Mouse (Mus musculus): ENCODE results near the gene Mycbpap.

Gene Mycbpap

DNA sequence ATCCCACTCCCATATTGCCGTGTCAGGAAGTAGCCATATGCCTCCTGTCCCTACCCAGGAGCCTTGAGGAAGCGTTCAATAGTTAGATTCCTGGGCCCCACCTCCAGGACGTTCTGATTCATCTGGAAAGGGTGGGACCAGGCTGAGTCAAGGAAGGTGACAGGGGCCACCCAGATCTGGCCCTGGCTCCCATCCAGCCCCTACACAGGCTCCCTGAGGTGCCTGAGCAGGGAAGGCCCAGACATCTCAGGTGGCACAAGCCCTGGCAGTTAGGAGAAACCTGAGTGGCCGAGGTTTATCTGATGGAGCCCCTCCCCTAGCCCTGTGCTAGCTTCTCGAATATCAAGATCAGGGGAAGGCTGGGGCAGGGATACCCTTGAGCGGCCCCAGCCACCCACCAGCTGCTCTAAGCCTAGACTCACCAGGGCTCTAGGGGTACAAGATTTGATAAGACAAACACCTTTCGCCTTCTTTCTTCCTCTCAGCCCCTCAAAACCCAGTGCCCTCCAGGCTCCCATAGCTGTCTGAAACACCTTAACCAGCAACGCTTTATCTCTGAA is 17.3 kb upstream of the Mycbpap start:
- in situ Hi-C loops (cut with MboI; ENCODE audit: low sequenced_read_pairs), result no loop called here

GRCm38 (mm10) chr11:94533171-94533570 is 11.6 kb upstream of the Mycbpap start:
- in situ Hi-C loops (cut with MboI; ENCODE audit: low sequenced_read_pairs), result no loop called here

DNA sequence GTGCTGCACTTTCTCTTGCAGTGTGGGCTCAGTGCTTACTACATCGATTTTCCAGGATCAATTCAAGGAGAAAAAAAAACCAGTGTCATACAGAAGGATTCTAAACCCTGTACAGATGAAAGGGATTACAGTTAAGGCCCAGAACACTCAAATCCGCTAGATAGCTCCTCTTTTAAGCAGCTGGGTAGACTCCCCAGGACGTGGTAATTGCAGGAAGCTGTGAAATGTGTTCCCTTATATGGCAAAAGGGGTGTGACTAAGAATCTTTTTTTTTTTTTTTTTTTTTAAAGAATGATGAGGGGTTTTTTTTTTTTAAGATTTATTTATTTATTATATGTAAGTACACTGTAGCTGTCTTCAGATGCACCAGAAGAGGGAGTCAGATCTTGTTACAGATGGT is 7.3 kb upstream of the Mycbpap start:
- in situ Hi-C loops (cut with MboI; ENCODE audit: low sequenced_read_pairs), result no loop called here

GRCm38 (mm10) chr11:94526171-94526879 is 4.8 kb upstream of the Mycbpap start:
- in situ Hi-C loops (cut with MboI; ENCODE audit: low sequenced_read_pairs), result no loop called here

GRCm38 (mm10) chr11:94513452-94513851 is 8.1 kb downstream of the Mycbpap start:
- in situ Hi-C loops (cut with MboI; ENCODE audit: low sequenced_read_pairs), result no loop called here

- in situ Hi-C loops (cut with MboI; ENCODE audit: low sequenced_read_pairs), result no loop called here
These were observed 12.6 kb downstream of the Mycbpap start for GRCm38 (mm10) chr11:94508976-94509375.

DNA sequence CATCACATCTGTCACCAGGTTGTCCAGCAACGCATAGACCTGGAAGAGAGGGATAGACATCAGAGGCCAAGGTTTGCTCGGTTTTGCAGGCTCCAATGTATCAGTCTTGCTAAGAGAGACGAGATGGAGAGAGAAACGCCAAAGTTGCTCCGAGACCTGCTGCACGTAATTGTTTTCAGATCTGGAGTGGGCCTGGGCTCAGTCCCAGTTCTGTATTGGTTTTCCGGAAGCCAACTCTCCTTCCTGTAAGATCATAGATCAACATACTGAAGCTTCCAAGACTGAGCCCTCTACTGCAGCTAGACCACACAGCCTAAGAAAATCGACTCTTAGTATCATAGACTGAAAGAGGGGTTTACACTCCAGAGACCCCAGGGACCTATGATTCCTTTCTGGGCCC is 20.1 kb downstream of the Mycbpap start:
- in situ Hi-C loops (cut with MboI; ENCODE audit: low sequenced_read_pairs), result no loop called here

DNA sequence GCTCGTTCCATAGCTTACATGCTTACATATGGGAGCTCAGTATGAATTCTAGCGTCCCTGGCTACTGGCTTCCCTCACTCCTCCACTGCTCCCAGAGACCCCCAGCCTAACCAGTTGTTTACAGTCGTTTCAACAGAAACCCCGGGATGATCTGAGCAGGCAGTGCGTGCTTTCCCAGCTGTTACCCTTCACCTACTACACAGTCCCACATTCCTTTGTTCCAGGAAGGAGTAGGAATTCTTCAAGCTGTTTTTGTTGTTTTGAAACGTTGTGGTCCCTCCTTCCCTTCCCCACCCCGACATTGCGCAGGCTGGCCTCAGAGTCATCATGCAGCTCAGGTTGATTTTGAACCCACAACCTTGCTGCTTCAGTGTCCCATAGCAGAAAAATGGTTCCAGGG is 21.2 kb downstream of the Mycbpap start:
- in situ Hi-C loops (cut with MboI; ENCODE audit: low sequenced_read_pairs), result no loop called here

- in situ Hi-C loops (cut with MboI; ENCODE audit: low sequenced_read_pairs), result no loop called here
These were observed 21.8 kb downstream of the Mycbpap start, which contains the start of gene Epn3 for GRCm38 (mm10) chr11:94499661-94500152. Gene Epn3 (minus strand): TSS chr11:94499974.

DNA sequence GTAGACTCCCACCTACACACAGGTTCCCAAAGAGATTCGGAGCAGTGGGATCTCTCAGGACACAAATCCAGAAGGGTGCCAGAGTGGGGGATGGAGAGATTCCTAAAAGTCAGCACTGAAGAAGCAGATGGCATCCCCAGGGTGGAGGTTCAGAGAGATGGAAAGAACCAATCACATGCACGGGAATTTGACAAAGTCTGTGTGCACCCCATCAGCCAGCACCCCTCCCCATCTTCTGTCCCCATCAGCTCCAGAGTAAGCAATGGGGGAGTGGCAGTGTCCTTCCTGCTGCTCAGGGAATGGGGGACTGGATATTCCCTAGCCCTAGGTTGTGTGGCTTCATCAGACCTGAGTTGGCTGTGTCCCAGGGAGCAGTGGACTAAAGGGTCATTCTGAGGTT is 22.5 kb downstream of the Mycbpap start:
- in situ Hi-C loops (cut with MboI; ENCODE audit: low sequenced_read_pairs), result no loop called here

DNA sequence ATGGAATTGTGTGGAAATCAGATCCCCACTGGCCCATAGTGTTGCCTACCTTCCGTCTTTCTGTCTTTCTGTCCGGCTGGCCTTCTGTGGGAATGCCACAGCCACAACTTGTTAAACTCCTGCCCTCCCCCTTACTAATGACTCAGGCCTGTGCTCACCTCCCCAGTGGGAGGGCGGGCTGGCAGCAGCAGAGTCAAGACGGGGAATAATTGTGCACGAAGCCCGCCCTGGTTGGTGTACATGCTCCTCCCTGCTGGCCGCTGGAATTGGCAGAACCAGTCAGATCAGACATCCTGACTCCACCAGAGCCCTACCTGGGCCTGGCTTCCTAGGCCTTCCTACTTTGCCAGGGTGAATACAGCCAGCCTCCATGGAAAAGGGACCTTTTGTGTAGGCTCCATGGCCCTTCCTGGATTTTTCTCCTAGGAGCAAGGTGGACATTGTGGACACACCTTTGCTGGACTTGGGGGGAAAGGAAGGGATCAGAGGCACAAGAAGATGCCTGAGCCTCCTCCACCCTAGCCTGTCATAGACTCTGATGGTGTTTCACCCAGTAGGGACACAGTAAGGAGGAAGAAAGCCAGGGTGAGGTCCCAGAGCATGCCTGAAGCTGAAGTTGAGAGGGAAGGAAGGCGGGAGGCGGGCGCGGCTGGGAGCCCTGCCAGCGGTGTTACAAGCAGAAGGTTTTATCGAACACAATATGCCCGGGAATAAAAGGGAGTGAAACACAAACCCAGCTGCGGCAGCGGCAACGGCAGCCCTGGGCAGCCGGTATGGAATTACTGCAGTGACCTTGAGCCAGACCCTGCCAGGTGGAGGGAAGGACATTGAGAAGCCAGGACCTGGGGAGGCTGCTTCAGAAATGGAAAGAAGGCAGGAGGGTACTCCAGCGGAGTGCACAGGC is 23.2 kb downstream of the Mycbpap start:
- in situ Hi-C loops (cut with MboI; ENCODE audit: low sequenced_read_pairs), result no loop called here

GRCm38 (mm10) chr11:94495415-94495814 is 26.1 kb downstream of the Mycbpap start:
- in situ Hi-C loops (cut with MboI; ENCODE audit: low sequenced_read_pairs), result no loop called here

DNA sequence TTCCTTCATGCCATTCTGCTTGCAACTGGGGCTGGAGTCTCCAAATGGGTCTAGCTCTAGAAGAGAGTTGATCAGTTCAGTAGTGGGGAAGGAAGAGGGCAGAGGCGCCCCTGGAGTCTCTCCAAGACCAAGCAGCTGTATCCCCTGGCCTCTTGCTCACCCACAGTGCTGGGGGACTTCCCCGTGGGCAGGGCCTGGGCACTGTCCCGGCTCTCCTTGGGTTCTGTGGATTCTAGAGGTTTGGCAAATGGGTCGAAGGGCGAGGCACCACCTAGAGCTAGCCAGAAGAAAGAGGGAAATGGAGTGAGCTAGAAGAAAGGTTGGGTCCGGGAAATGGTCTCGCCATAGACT is 29.8 kb downstream of the Mycbpap start:
- in situ Hi-C loops (cut with MboI; ENCODE audit: low sequenced_read_pairs), result no loop called here

DNA sequence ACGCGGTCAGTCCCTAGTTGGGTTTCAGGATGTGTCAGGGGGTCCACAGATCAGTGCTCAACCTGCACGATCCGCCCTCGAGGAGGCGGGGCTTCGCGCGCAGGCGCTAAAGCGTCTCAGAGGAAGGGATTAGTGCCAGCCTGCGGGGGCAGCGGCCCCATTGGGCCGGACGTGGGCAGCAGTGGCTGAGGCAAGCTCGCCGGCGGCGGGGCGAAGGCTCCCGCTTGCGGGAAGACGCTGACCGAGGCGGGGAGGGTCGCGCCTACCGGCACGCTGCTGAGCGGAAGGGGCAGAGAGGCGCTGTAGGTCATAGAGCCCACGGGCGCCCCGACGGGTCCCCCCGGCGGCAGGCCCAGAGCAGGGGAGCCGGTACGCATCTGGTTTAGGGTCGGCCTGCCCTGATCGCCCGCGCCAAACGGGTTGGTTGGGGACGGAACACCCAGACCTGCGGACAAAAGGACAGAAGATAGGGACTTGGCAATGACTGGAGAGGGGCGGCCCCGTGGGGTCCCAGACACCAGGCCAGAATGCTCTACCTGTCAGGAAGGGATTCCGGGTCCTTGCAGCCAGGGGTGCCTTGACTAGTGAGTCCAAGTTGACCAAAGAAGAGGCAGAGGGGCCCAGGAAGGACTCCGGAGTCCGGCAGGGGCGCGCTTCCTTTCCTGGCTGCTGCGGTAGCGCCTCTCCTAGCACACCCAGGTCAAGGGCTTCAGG is 30.4 kb downstream of the Mycbpap start:
- in situ Hi-C loops (cut with MboI; ENCODE audit: low sequenced_read_pairs), result no loop called here

DNA sequence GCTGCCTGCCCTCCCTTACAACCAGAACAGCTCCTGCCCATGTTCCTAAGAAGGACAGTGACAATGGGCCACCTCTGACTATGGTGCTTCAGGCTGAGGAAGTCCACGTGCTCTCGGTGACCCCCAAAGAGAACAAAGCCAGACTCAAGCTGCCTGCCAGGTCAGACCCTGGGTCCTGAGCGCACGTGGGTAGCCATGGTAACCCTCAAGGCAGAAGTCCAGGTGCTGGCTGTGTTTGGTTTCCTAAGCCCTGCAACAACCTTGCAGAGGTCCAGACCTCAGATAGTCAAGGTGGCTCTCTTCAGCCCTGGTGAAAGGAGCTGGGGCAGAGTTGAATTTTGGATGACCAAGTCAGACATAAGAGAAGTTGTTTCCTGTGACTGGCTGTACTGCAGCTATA is 31.8 kb downstream of the Mycbpap start:
- in situ Hi-C loops (cut with MboI; ENCODE audit: low sequenced_read_pairs), result loop anchor here (5.0 kb wide), 1 partner anchor 152 kb away; no protein-coding TSS in a partner anchor

DNA sequence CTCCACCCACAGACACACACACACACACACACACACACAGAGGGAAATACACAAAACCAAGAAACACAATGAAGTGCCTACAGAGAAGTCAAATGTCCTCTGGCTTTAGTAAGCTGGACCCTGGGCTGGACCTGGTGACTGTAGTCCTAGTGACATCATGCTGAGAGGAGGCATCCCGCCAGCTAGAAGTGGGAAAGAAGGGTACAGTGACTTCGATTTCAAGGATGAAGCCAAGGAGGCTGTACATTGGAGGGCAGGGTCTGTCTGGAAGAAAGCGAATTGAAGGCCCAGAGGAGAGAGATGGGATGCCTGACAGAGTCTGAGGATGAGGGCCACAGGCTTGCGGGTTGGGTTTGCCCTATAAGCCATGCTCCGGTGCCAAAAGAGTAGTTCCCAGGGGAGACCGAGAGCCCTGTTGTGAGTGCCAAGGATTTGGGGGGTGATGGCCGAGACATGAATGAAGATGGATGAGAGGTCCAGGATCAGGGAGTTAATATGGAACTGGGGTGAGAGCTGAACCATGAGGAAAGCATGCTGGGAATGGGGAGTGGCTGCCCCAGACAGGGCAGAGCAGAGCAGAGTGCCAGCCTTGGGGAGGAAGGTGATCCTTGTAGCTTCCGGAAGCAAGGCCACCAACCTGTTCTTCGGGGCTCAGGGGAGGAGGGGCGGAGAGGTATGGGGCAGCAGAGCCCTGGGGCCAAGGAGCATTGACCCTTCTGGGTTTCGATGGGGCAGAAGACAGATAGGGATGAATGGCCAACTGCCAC is 32.6 kb downstream of the Mycbpap start:
- in situ Hi-C loops (cut with MboI; ENCODE audit: low sequenced_read_pairs), result loop anchor here (5.0 kb wide), 1 partner anchor 152 kb away; no protein-coding TSS in a partner anchor

GRCm38 (mm10) chr11:94486001-94486400 is 35.5 kb downstream of the Mycbpap start, which contains the start of gene Spata20:
Gene Spata20 (minus strand): TSS chr11:94486179.
- in situ Hi-C loops (cut with MboI; ENCODE audit: low sequenced_read_pairs), result loop anchor here (5.0 kb wide), 1 partner anchor 149 kb away; no protein-coding TSS in a partner anchor

DNA sequence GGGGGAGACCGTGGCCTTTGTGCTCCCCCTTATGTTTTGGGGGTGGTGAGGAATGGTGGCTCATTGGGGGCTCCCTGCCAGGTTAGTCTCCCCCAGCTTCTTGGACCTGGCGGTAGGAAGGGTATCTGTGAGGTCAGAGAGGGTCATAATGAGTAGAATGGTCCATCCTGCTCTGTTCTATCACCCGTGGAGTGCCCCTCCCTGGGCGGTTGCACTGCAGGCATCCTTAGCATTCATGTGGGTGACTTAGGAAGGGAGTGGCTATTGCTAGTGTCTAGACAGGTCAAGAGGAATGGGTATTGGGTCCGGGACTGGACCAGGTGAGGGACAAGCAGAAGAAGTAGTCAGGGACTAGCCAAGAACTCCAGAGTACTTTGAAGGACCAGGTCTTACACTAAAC is 36.3 kb downstream of the Mycbpap start:
- in situ Hi-C loops (cut with MboI; ENCODE audit: low sequenced_read_pairs), result loop anchor here (5.0 kb wide), 1 partner anchor 148 kb away; no protein-coding TSS in a partner anchor

DNA sequence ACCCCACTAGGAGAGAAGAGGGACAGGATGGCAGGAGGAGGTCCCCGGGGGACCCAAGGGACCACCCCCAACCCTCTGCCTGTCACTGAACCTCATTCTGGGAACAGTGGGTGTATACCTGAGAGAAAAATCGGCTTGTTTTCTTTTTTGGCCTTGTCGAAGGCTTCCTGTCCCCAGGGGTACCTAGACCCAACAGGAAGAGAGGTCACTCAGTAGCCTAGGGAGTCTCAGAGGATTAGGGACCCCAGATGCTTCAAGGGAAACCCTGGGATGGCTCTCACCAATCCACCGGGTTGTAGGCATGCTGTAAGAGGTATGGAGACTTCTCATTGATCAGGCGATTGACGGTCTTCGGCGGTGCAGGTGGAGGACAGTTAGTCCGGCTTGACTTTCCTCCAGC is 36.9 kb downstream of the Mycbpap start:
- in situ Hi-C loops (cut with MboI; ENCODE audit: low sequenced_read_pairs), result loop anchor here (5.0 kb wide), 2 partner anchors 57 to 147 kb away; no protein-coding TSS in a partner anchor

- in situ Hi-C loops (cut with MboI; ENCODE audit: low sequenced_read_pairs), result loop anchor here (5.0 kb wide), 1 partner anchor 57 kb away; no protein-coding TSS in a partner anchor
These were observed 37.6 kb downstream of the Mycbpap start for GRCm38 (mm10) chr11:94483921-94484320.
